In genomic region chr12:66470243-66470863, GRCm38 (mm10) we compare ENCODE assay signal across 13 mouse cellular contexts.
A peak's percentile ranks its signal among the peaks of the same experiment; 100 is the strongest.
DNase-seq lines count a peak whose midpoint lies in the region; ATAC-seq and TF ChIP-seq lines count a peak whose summit lies in the region.
"Had no signal": no experiment of that assay in that cellular context is flagged by ENCODE, and none has a peak within 500 bp of the region (broad histone marks: within the 10 kb centered on the region; RNA-seq: fewer than 3 reads in every experiment).

No protein-coding gene starts in this region.

- H3K9ac ChIP-seq in forebrain, embryonic 15.5 days (replicated peaks): no peak overlapping the region
- H3K9ac ChIP-seq in neural tube, embryonic 15.5 days (replicated peaks): no peak overlapping the region
- H3K9ac ChIP-seq: embryonic facial prominence, embryonic 12.5 days; heart, embryonic 15.5 days had no signal

- 15% methylated on average over 8 of the region's 8 CpGs for WGBS in forebrain, embryonic 15.5 days
- whole genome bisulfite sequencing in neural tube, embryonic 15.5 days: 30% methylated on average over 8 of the region's 8 CpGs
- 86% methylated on average over 8 of the region's 8 CpGs for WGBS in lung, adult 2 months

- peak overlapping the region; percentile 19 for H3K4me3 ChIP-seq in forebrain, embryonic 15.5 days
- no peak overlapping the region for H3K4me3 ChIP-seq in neural tube, embryonic 15.5 days (replicated peaks)
- no peak overlapping the region for H3K4me3 ChIP-seq in lung, adult 2 months (replicated peaks; ENCODE audit: extremely low read depth, low read depth, low read length)
- H3K4me3 ChIP-seq: embryonic facial prominence, embryonic 12.5 days; heart, embryonic 15.5 days had no signal

- H3K36me3 ChIP-seq in forebrain, embryonic 15.5 days: no peaks in the 10 kb centered on the region
- no peaks in the 10 kb centered on the region for H3K36me3 ChIP-seq in neural tube, embryonic 15.5 days
- H3K36me3 ChIP-seq: embryonic facial prominence, embryonic 12.5 days; heart, embryonic 15.5 days had no signal

- no peak for TF ChIP-seq POLR2A in lung, adult 2 months (IDR thresholded peaks at IDR 0.05; ENCODE audit: borderline replicate concordance, extremely low read depth, low read depth, low read length)

- no peaks in the 10 kb centered on the region for H3K27me3 ChIP-seq in forebrain, embryonic 15.5 days
- H3K27me3 ChIP-seq in neural tube, embryonic 15.5 days (replicated peaks): no peaks in the 10 kb centered on the region
- H3K27me3 ChIP-seq: embryonic facial prominence, embryonic 12.5 days; heart, embryonic 15.5 days had no signal

- H3K9me3 ChIP-seq in forebrain, embryonic 15.5 days: no peaks in the 10 kb centered on the region
- H3K9me3 ChIP-seq in neural tube, embryonic 15.5 days (replicated peaks): no peaks in the 10 kb centered on the region
- H3K9me3 ChIP-seq: embryonic facial prominence, embryonic 12.5 days; heart, embryonic 15.5 days had no signal

- peaks cover 14% of the 10 kb centered on the region for H3K4me1 ChIP-seq in forebrain, embryonic 15.5 days
- H3K4me1 ChIP-seq in neural tube, embryonic 15.5 days: no peaks in the 10 kb centered on the region
- no peaks in the 10 kb centered on the region for H3K4me1 ChIP-seq in lung, adult 2 months (ENCODE audit: control insufficient read depth, insufficient read depth, low read length)
- H3K4me1 ChIP-seq: embryonic facial prominence, embryonic 12.5 days; heart, embryonic 15.5 days had no signal

- peak overlapping the region; percentile 35 for H3K4me2 ChIP-seq in forebrain, embryonic 15.5 days (replicated peaks)
- H3K4me2 ChIP-seq in neural tube, embryonic 15.5 days: peak overlapping the region; percentile 19
- H3K4me2 ChIP-seq: embryonic facial prominence, embryonic 12.5 days; heart, embryonic 15.5 days had no signal

- TF ChIP-seq CTCF in lung, adult 2 months (IDR thresholded peaks at IDR 0.05; ENCODE audit: insufficient read depth, low read length): no peak

- H3K27ac ChIP-seq in forebrain, embryonic 15.5 days (replicated peaks): peak overlapping the region; percentile 46
- H3K27ac ChIP-seq in neural tube, embryonic 15.5 days (replicated peaks): peak overlapping the region; percentile 56
- H3K27ac ChIP-seq: embryonic facial prominence, embryonic 12.5 days; heart, embryonic 15.5 days had no signal

- peak; percentile 86 for ATAC-seq in forebrain, embryonic 15.5 days (replicated peaks)
- ATAC-seq in neural tube, embryonic 15.5 days (ENCODE audit: low FRiP score): peak; percentile 68; the same call in 1 of the 2 replicates
- ATAC-seq: inflammation-experienced regulatory T-cells, adult 6 months had no signal

- peak; percentile 7 to 11 for DNase-seq in layer of hippocampus, postnatal 10 days (ENCODE audit: low spot score in 2 of 2)
- DNase-seq in layer of hippocampus, adult 9-10 months (ENCODE audit: low spot score): no peak
- DNase-seq in mesoderm, embryonic 11.5 days (ENCODE audit: low read depth, low spot score): peak; percentile 34
- no peak for DNase-seq in lung, adult 2 months
- no peak for DNase-seq in heart, adult 18-20 months
- no peak for DNase-seq in adrenal gland, postnatal 36 days
- DNase-seq: cerebellum, adult 9-10 months; kidney, postnatal 14 days had no signal

Comparison
In these comparisons a context has a peak if more than half of its experiments do, and no peak if none do; other contexts are left out.
1. DNase-seq: peak in layer of hippocampus, postnatal 10 days (2 of 2) and mesoderm, embryonic 11.5 days (single experiment); none in layer of hippocampus, adult 9-10 months (single experiment), lung, adult 2 months (single experiment), heart, adult 18-20 months (0 of 2) and adrenal gland, postnatal 36 days (0 of 2).